Mouse (Mus musculus) Patski (cell line): Measurements from ENCODE around the gene Tbc1d8b. TPM values are rescaled to one million over a fixed set of nuclear protein-coding genes. Genes with fewer than 3 reads are reported as not detected.

Experiments used
- ATAC-seq: fragments of 100-300 bp; one replicate; pipeline ENCODE4 v1.8.0; 2021
- CTCF ChIA-PET: fragments of 350-600 bp; sonication (Branson Sonifier 250); formaldehyde crosslinking; loops from one replicate; lab custom pipeline; 2022; ENCODE audit warnings: inconsistent platforms; lab: Charles Lee
- POLR2A ChIA-PET: fragments of 350-600 bp; sonication (Branson Sonifier 250); formaldehyde crosslinking; loops from one replicate; lab custom pipeline; 2022; ENCODE audit warnings: antibody characterized with exemption, inconsistent platforms; lab: Charles Lee
- DNase-seq: peaks from one replicate; pipeline ENCODE4 v3.0.0-alpha.2; 2011; ENCODE audit warnings: low read depth, low spot score
- H3K27me3 ChIP-seq: fragments of 371-371 bp; one replicate; pipeline ENCODE4 v1.5.1; 2021
- CTCF ChIP-seq: fragments of 100-300 bp; IDR thresholded peaks from one replicate; pipeline ENCODE4 v1.5.1; 2021
- in situ Hi-C: fragments of 300-500 bp; cut with MboI; formaldehyde crosslinking; loops from 3 replicates; pipeline ENCODE4 v1.11.1; 2018; ENCODE audit warnings: low pct_unique_long_range_greater_than_20kb, mixed read lengths
- polyA plus RNA-seq: library from polyadenylated mRNA; unstranded; gene quantifications from one replicate; pipeline ENCODE4 v1.2.3, GENCODE M21; 2021

The Tbc1d8b gene
- polyA plus RNA-seq = 14.0 TPM

- in situ Hi-C loops = no loop called here
- POLR2A ChIA-PET = no interaction called here
- H3K27me3 ChIP-seq = peaks cover 15% of the 10 kb centered on the region
- no peak for TF ChIP-seq CTCF
- DNase-seq = peak; percentile 44
- CTCF ChIA-PET = interaction anchor here (1.2 kb wide), 1 partner anchor 10 kb away, joined by 3 read pairs; no protein-coding TSS in a partner anchor
- peak; percentile 95 for ATAC-seq
These were observed at the start of gene Tbc1d8b for GRCm38 (mm10) chrX:139684775-139685695. Gene Tbc1d8b (plus strand): TSS chrX:139684996.

DNA sequence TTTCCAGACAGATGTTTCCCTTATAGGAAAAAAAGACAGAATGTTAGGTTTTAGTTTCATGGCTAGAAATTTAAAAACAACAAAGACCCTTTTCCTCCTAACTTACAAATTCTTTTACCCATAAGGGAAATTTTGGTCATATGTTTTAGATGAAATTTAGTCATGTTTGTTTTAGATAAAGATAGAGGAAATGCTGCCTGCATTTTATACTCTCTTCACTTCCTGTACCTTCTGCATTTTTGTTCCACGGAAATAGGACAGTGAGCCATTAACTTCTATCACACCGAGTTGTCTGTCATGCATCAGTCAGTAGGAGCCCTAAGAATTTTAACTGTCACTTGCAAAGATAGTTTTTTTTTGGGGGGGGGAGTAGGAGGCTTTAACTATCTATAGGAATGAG, 45.1 kb upstream of the Tbc1d8b start:
- H3K27me3 ChIP-seq = peaks cover 27% of the 10 kb centered on the region
- DNase-seq (no peak), ATAC-seq (no peak)
- POLR2A ChIA-PET = interaction anchor here (0.6 kb wide), 1 partner anchor 117 kb away, joined by 5 read pairs; no protein-coding TSS in a partner anchor
- in situ Hi-C loops = no loop called here
- CTCF ChIA-PET = interaction anchor here (0.8 kb wide), 1 partner anchor 9 kb away, joined by 3 read pairs; no protein-coding TSS in a partner anchor
- TF ChIP-seq CTCF = no peak

- POLR2A ChIA-PET = no interaction called here
- CTCF ChIA-PET = interaction anchor here (0.8 kb wide), 1 partner anchor 10 kb away, joined by 3 read pairs; no protein-coding TSS in a partner anchor
- ATAC-seq = no peak
These were observed 44.4 kb upstream of the Tbc1d8b start for GRCm38 (mm10) chrX:139640418-139640817.

GRCm38 (mm10) chrX:139652226-139652625, 32.6 kb upstream of the Tbc1d8b start:
- in situ Hi-C loops = no loop called here
- H3K27me3 ChIP-seq = peaks cover 26% of the 10 kb centered on the region
- no peak for TF ChIP-seq CTCF
- no peak for DNase-seq
- ChIA-PET POLR2A (interaction anchor here (0.6 kb wide), 1 partner anchor 123 kb away, joined by 3 read pairs; no protein-coding TSS in a partner anchor), CTCF (interaction anchor here (0.9 kb wide), 1 partner anchor 20 kb away, joined by 3 read pairs; no protein-coding TSS in a partner anchor)
- ATAC-seq = no peak

More at GRCm38 (mm10) chrX:139640418-139640817, 44.4 kb upstream of the Tbc1d8b start:
- DNase-seq = no peak
- in situ Hi-C loops = no loop called here
- peaks cover 27% of the 10 kb centered on the region for H3K27me3 ChIP-seq
- TF ChIP-seq CTCF = no peak

- peaks cover 23% of the 10 kb centered on the region for H3K27me3 ChIP-seq
- ChIA-PET POLR2A (no interaction called here), CTCF (no interaction called here)
- no peak for ATAC-seq
- no peak for TF ChIP-seq CTCF
- in situ Hi-C loops = no loop called here
- DNase-seq = no peak
These were observed 31.5 kb upstream of the Tbc1d8b start for GRCm38 (mm10) chrX:139653292-139653691.

DNA sequence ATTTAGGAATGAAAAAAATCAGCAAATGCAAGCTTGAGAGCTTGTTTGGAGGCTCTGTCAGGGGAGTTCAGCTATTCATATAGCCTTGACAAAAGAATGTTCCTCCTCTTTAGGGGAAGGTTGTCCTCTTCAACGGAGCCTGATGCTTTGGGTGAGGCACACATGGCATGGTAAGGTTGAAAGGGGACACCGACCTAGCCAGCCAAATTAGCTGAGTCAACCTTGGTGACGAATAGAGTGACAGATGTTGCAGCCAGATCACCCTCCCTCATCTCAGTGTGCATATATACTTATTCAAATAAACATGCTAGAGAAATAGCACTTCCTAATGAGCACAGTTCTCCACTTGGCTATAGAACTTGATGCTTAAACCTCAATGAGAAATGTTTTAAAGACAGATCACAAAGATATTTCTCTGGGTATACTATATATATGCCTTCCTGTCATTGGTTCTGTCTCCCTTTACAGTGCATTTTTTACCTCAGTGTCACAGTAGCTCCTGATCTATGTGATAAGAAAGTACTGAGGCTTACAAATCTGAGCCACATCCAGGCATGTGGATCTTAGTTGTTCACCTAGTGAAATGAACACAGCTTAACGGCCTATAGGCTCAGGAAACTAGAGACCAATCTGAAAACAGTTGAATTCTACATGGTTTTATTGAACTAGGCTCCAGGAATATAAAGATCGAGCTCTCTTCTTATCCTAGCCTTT, 30.3 kb upstream of the Tbc1d8b start:
- no peak for DNase-seq
- ChIA-PET CTCF (interaction anchor here (1.6 to 2.2 kb wide), 2 partner anchors 13 to 56 kb away, joined by 3 to 11 read pairs; no protein-coding TSS in a partner anchor), POLR2A (no interaction called here)
- in situ Hi-C loops = no loop called here
- ATAC-seq = no peak
- H3K27me3 ChIP-seq = peaks cover 24% of the 10 kb centered on the region
- TF ChIP-seq CTCF = no peak

DNA sequence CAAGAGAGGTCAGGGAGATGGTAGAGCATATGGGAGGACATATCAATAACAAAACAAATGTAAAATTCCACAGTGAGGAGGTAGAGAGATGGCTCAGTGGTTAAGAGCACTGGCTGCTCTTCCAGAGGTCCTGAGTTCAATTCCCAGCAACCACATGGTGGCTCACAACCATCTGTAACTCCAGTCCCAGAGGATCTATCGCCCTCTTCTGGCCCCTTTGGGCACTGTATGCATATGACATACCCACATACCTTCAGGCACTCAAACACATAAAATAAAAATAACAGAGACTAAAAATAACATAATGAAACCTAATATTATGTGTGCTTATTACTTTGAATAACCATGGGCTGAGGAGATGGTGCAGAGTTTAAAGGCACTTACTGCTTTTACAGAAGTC, 22.7 kb upstream of the Tbc1d8b start:
- DNase-seq (no peak), ATAC-seq (no peak)
- TF ChIP-seq CTCF = peak; percentile 57
- in situ Hi-C loops = loop anchor here (5.0 to 10.0 kb wide), 2 partner anchors 240 to 287 kb away; no protein-coding TSS in a partner anchor
- ChIA-PET CTCF (no interaction called here), POLR2A (no interaction called here)
- H3K27me3 ChIP-seq = peaks cover 32% of the 10 kb centered on the region

DNA sequence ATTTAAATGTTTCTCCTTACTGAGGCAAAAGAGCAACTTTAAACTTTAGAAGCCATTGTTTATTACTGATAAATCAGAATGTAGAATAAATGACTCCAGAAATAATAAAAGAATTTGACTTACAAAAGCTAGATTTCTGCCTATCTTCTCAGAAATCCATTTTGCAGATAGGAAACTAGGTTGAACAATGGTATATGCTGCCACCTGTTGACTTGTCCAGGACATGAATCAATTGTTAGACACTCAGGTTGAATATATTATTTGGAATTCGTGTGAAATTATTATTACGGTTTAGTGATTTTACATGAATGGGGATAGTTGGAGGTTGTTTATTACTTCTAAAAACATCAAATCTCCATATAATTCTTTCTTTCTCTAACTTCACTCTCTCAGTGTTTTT, 19.0 kb upstream of the Tbc1d8b start:
- no peak for ATAC-seq
- no peak for TF ChIP-seq CTCF
- ChIA-PET CTCF (interaction anchor here (1.4 to 1.9 kb wide), 2 partner anchors 15 to 249 kb away, joined by 4 to 7 read pairs; no protein-coding TSS in a partner anchor), POLR2A (no interaction called here)
- peaks cover 33% of the 10 kb centered on the region for H3K27me3 ChIP-seq
- in situ Hi-C loops = loop anchor here (10.0 kb wide), 1 partner anchor 291 kb away; no protein-coding TSS in a partner anchor
- DNase-seq = no peak

GRCm38 (mm10) chrX:139684410-139684774, 404 bp upstream of the Tbc1d8b start:
- in situ Hi-C loops = no loop called here
- no peak for DNase-seq
- no peak for TF ChIP-seq CTCF
- ATAC-seq = peak; percentile 20
- peaks cover 15% of the 10 kb centered on the region for H3K27me3 ChIP-seq
- ChIA-PET POLR2A (no interaction called here), CTCF (interaction anchor here (1.2 kb wide), 1 partner anchor 9 kb away, joined by 3 read pairs; no protein-coding TSS in a partner anchor)

- no peak for TF ChIP-seq CTCF
- CTCF ChIA-PET = no interaction called here
- peaks cover 26% of the 10 kb centered on the region for H3K27me3 ChIP-seq
- in situ Hi-C loops = no loop called here
- DNase-seq (no peak), ATAC-seq (no peak)
- POLR2A ChIA-PET = no interaction called here
These were observed 29.6 kb downstream of the Tbc1d8b start, which contains the start of gene Gm15013 for GRCm38 (mm10) chrX:139714381-139714780. Gene Gm15013 (minus strand): TSS chrX:139714481.
